Comparison of ENCODE assay signal across 8 mouse cellular contexts in the genomic region with DNA sequence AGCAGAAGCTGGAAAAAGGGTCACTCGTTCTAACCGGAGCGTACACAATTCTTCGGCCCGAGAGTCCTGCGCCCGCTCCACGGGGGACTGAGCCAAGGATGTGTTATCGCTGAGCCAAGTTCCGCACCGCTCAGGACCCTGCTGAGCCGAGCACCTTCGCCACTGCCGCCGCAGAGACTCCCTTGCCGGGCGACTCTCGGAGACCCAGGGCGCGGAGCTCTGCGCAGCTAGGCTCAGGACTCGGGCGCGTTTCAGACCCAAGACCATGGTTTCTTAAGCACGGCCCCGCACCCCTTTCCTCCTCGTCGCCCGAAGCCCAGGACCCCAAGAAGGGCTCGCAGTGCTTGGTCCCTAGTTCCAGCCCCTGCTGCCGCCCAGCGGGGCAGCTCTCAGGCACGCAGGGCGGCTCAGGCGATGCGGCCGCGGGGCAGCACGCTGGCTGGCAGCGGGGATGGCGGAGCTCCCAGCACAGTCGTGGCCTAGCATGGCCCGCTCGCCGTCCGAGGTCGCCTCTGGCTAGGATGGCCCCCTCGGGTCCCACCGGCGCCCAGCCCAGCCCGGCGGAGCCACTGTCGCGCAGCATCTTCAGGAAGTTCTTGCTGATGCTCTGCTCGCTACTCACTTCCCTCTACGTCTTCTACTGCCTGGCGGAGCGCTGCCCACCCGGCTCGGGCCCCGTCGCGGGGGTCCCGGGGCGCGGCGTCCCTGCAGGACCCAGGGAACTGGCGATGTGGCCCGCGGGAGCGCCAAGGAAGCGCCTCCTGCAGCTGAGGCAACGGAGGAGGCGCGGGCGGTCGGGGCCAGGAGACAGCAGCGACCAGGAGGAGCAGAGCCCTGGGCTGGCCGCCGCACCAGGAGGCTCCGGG. TPM values are rescaled to one million over a fixed set of nuclear protein-coding genes. Genes with fewer than 3 reads are reported as not detected.
A peak's percentile ranks its signal among the peaks of the same experiment; 100 is the strongest.
DNase-seq lines count a peak whose midpoint lies in the region; ATAC-seq lines count a peak whose summit lies in the region.

No protein-coding gene starts in this region.

- H3K4me2 ChIP-seq in forebrain, embryonic 11.5 days (ENCODE audit: low read depth, low read length, severe bottlenecking) = peak overlapping the region; percentile 92

- under 1% methylated on average over 81 of the region's 81 CpGs for WGBS in forebrain, embryonic 11.5 days

- H3K4me3 ChIP-seq in forebrain, embryonic 11.5 days (ENCODE audit: low read depth, low read length) = peak overlapping the region; percentile 52

- peak; percentile 18 for DNase-seq in CD4-positive helper T cell, adult 2 months (ENCODE audit: low read depth, low spot score)
- DNase-seq in WW6 (ENCODE audit: low read depth, low spot score) = peak; percentile 38
- peak; percentile 77 for DNase-seq in forebrain, embryonic 11.5 days (ENCODE audit: low spot score)
- DNase-seq in heart, postnatal 14 days = peak; percentile 36 to 52
- DNase-seq in kidney, postnatal 4 days = peak; percentile 64 to 75
- DNase-seq in lung, postnatal 36 days = peak; percentile 8
- peak; percentile 13 to 14 for DNase-seq in right cerebral cortex, adult 2 months (ENCODE audit: low spot score in 2 of 2)
- DNase-seq in MN1 (ENCODE audit: low spot score) = no peak

- H3K27ac ChIP-seq in forebrain, embryonic 11.5 days (ENCODE audit: low read depth, low read length) = peak overlapping the region; percentile 37; the same call in 1 of the 2 replicates

- no peaks in the 10 kb centered on the region for H3K36me3 ChIP-seq in forebrain, embryonic 11.5 days (ENCODE audit: control insufficient read depth, insufficient read depth, low read length)

- peak; percentile 63 for ATAC-seq in forebrain, embryonic 11.5 days (replicated peaks; ENCODE audit: low FRiP score)

- H3K4me1 ChIP-seq in forebrain, embryonic 11.5 days (replicated peaks; ENCODE audit: control insufficient read depth, insufficient read depth, low read length) = peaks cover 6% of the 10 kb centered on the region; the same call in 1 of the 2 replicates

- H3K9ac ChIP-seq in forebrain, embryonic 11.5 days (ENCODE audit: low read length) = peak overlapping the region; percentile 73

- H3K27me3 ChIP-seq in forebrain, embryonic 11.5 days (ENCODE audit: control insufficient read depth, insufficient read depth, low read length) = peaks cover 17% of the 10 kb centered on the region; the same call in 1 of the 2 replicates

- no peaks in the 10 kb centered on the region for H3K9me3 ChIP-seq in forebrain, embryonic 11.5 days (ENCODE audit: control insufficient read depth, low read length)

- intact Hi-C loops in heart, postnatal 14 days (cut with DNase I) = no loop called here

RNA-seq across cellular contexts. Expression of a gene that starts 0.6 kb away (rescaled TPM):
- 1.8 and 2.3 TPM in 2 replicates for polyA plus RNA-seq in forebrain, embryonic 11.5 days (2014; fragmentation: Nextera tagmentation; extraction: Ambion mirVana)
- total RNA-seq in heart, postnatal 14 days (2021) = under 1 TPM; 0.48 to 0.59 TPM

RNA-seq across cellular contexts. Expression of a gene that starts 0.7 kb away (rescaled TPM):
- 1.5 and 2.0 TPM in 2 replicates for polyA plus RNA-seq in forebrain, embryonic 11.5 days (2014; fragmentation: Nextera tagmentation; extraction: Ambion mirVana)
- under 1 TPM; 0.15 to 0.36 TPM for total RNA-seq in heart, postnatal 14 days (2021)
